Mouse (Mus musculus) intestine, embryonic 16.5 days (tissue): Measurements from ENCODE around the gene Rag1. TPM values are rescaled to one million over a fixed set of nuclear protein-coding genes. Genes with fewer than 3 reads are reported as not detected.
A peak's percentile ranks its signal among the peaks of the same experiment; 100 is the strongest.

Source experiments
- ATAC-seq: fragments of 200-750 bp; cut with Nextera tagmentation; 2 replicates; pipeline ENCODE4 v1.8.0; 2017; ENCODE audit warnings: moderate TSS enrichment, moderate library complexity
- H3K27ac ChIP-seq: fragments of 300-500 bp; sonication (generic); 2 replicates; pipeline ENCODE4 v1.5.1; 2014; ENCODE audit warnings: mild to moderate bottlenecking, low read length
- H3K27me3 ChIP-seq: fragments of 300-500 bp; sonication (generic); replicated peaks from 2 replicates; pipeline ENCODE4 v1.6.1; 2014; ENCODE audit warnings: low read length, control low read depth, mixed read lengths; ENCODE audit not compliant: control insufficient read depth, insufficient read depth
- H3K36me3 ChIP-seq: fragments of 300-500 bp; sonication (generic); 2 replicates; pipeline ENCODE4 v1.6.1; 2014; ENCODE audit warnings: low read length, control low read depth; ENCODE audit not compliant: control insufficient read depth, insufficient read depth
- H3K4me1 ChIP-seq: fragments of 300-500 bp; sonication (generic); 2 replicates; pipeline ENCODE4 v1.6.1; 2014; ENCODE audit warnings: low read length, control low read depth, mixed read lengths; ENCODE audit not compliant: control insufficient read depth, insufficient read depth
- H3K4me2 ChIP-seq: fragments of 300-500 bp; sonication (generic); 2 replicates; pipeline ENCODE4 v1.6.1; 2014; ENCODE audit warnings: low read depth, low read length, control low read depth
- H3K4me3 ChIP-seq: fragments of 300-500 bp; sonication (generic); 2 replicates; pipeline ENCODE4 v1.5.1; 2014; ENCODE audit warnings: mild to moderate bottlenecking, low read length
- H3K9ac ChIP-seq: fragments of 300-500 bp; sonication (generic); 2 replicates; pipeline ENCODE4 v1.6.1; 2014; ENCODE audit warnings: low read depth, low read length
- H3K9me3 ChIP-seq: fragments of 300-500 bp; sonication (generic); 2 replicates; pipeline ENCODE4 v1.6.1; 2016; ENCODE audit warnings: low read length, control low read depth; ENCODE audit not compliant: control insufficient read depth
- WGBS: fragments of 180-500 bp; shearing (Covaris S2); extraction: QIAGEN DNeasy Blood & Tissue Kit; methylation state at CpG from one replicate; pipeline ENCODE4 v1.1.7; 2014; 5-methylcytosine and 5-hydroxymethylcytosine counted together
- polyA plus RNA-seq: library from polyadenylated mRNA; unstranded; fragments of >200 nt; fragmentation: Nextera tagmentation; extraction: Ambion mirVana; gene quantifications from 2 replicates; pipeline ENCODE4 v1.2.1, GENCODE M21; 2015

Rag1 gene
- polyA plus RNA-seq, 1 experiment from 2014 or later, result 0.01 TPM

GRCm38 (mm10) chr2:101650446-101650845, 1.1 kb upstream of the Rag1 start:
- Histone ChIP-seq H3K4me3 (no peak overlapping the region), H3K9me3 (no peaks in the 10 kb centered on the region), H3K4me2 (no peak overlapping the region), H3K27ac (no peak overlapping the region), H3K36me3 (no peaks in the 10 kb centered on the region), H3K9ac (no peak overlapping the region), H3K27me3 (no peaks in the 10 kb centered on the region), H3K4me1 (no peaks in the 10 kb centered on the region; the same call in 1 of the 2 replicates)
- no peak for ATAC-seq
- WGBS, result 55% methylated on average over 1 of the region's 1 CpGs

DNA sequence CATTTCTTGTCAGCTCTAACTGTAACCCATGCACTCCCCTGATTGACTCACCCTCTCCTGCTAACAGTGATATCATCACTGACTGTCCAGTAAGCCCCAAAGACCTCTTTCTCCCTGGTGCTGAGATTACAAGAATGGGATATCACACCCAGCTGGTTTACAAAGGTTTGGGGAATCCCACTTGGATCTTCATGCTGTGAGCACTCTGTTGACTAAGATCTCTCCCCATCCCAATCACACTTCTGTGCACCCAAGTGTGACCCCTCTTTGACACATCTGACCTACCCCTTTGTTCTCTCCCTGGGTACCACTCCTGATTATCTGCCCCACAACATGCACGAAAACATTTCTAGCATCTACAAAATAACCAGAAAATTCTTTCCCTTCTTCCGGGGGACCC, 940 bp downstream of the Rag1 start:
- H3K9ac ChIP-seq, result no peak overlapping the region
- 83% methylated on average over 2 of the region's 2 CpGs for WGBS
- H3K4me1 ChIP-seq, result no peaks in the 10 kb centered on the region; the same call in 1 of the 2 replicates

GRCm38 (mm10) chr2:101645841-101646240, 3.5 kb downstream of the Rag1 start:
- Histone ChIP-seq H3K9me3 (no peaks in the 10 kb centered on the region), H3K4me1 (no peaks in the 10 kb centered on the region), H3K27ac (no peak overlapping the region), H3K4me3 (no peak overlapping the region), H3K4me2 (no peak overlapping the region), H3K36me3 (no peaks in the 10 kb centered on the region), H3K9ac (no peak overlapping the region), H3K27me3 (no peaks in the 10 kb centered on the region)
- no peak for ATAC-seq
- WGBS, result 86% methylated on average over 1 of the region's 1 CpGs

More for the DNA sequence above, 940 bp downstream of the Rag1 start:
- no peak overlapping the region for H3K4me2 ChIP-seq
- ATAC-seq, result no peak
- no peaks in the 10 kb centered on the region for H3K9me3 ChIP-seq
- H3K27ac ChIP-seq, result no peak overlapping the region
- H3K27me3 ChIP-seq, result no peaks in the 10 kb centered on the region
- no peak overlapping the region for H3K4me3 ChIP-seq
- H3K36me3 ChIP-seq, result no peaks in the 10 kb centered on the region

DNA sequence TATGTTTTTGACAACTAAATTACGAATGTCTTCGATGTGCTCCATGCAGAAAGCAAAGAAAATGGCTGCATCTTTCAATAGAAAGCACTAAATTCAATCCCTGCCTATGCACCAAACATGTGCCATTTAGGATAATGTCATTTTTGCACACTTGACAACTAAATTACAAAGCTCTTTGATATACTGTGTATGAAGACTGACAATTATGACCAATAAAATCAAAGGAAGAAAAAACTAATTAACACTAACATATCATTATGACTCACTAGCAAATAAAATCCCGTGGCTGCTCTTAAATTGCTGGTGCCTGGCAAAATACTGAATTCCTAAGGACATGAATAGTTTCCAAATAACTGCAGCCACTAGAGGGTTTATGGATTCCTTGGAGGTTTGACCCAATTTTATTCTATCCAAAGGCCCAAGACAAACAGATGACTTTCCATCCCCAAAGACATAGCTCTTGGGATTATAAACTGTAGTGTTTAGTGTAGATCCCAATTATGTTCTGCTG, 9.4 kb downstream of the Rag1 start:
- Histone ChIP-seq H3K9ac (no peak overlapping the region), H3K4me2 (no peak overlapping the region), H3K9me3 (no peaks in the 10 kb centered on the region), H3K4me1 (no peaks in the 10 kb centered on the region), H3K4me3 (no peak overlapping the region), H3K36me3 (no peaks in the 10 kb centered on the region), H3K27ac (no peak overlapping the region), H3K27me3 (no peaks in the 10 kb centered on the region)
- WGBS, result 69% methylated on average over 3 of the region's 3 CpGs
- no peak for ATAC-seq

- no peak for ATAC-seq
- no peaks in the 10 kb centered on the region for H3K36me3 ChIP-seq
- H3K9ac ChIP-seq, result no peak overlapping the region
- H3K4me3 ChIP-seq, result no peak overlapping the region
- no peak overlapping the region for H3K4me2 ChIP-seq
- no peaks in the 10 kb centered on the region for H3K9me3 ChIP-seq
- H3K27me3 ChIP-seq, result no peaks in the 10 kb centered on the region
- 54% methylated on average over 7 of the region's 7 CpGs for WGBS
- no peaks in the 10 kb centered on the region for H3K4me1 ChIP-seq
- no peak overlapping the region for H3K27ac ChIP-seq
These were observed 10.1 kb downstream of the Rag1 start for GRCm38 (mm10) chr2:101638979-101639839.

- peak overlapping the region; percentile 78 for H3K4me3 ChIP-seq
- H3K27me3 ChIP-seq, result no peaks in the 10 kb centered on the region
- WGBS, result 1% methylated on average over 31 of the region's 31 CpGs
- H3K36me3 ChIP-seq, result no peaks in the 10 kb centered on the region
- ATAC-seq, result peak; percentile 100
- H3K4me1 ChIP-seq, result no peaks in the 10 kb centered on the region
- H3K9ac ChIP-seq, result peak overlapping the region; percentile 80
- H3K4me2 ChIP-seq, result peak overlapping the region; percentile 55
- peak overlapping the region; percentile 83 for H3K27ac ChIP-seq
- H3K9me3 ChIP-seq, result no peaks in the 10 kb centered on the region
These were observed 20.7 kb downstream of the Rag1 start for GRCm38 (mm10) chr2:101628297-101629236.

DNA sequence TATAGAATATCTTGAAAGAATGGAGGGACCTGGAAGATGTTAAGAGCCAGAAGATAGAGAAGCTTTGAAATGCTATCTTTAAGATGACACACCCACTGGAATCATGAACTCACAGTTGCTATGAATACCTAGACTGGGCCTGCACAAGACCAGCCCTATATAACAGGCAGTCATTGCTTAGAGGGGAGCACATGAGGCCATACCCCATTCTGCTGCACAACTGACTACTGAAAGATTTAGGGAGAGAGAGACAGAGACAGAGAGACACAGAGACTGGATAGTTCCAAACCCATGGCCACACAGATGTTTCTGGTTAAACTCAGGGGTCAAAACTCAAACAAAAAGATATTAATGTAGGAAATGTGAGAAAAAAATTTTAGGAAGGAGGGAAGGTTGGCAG, 22.1 kb downstream of the Rag1 start:
- Histone ChIP-seq H3K27me3 (no peaks in the 10 kb centered on the region), H3K9me3 (no peaks in the 10 kb centered on the region), H3K27ac (no peak overlapping the region), H3K4me3 (no peak overlapping the region), H3K4me2 (no peak overlapping the region), H3K4me1 (no peaks in the 10 kb centered on the region), H3K9ac (no peak overlapping the region), H3K36me3 (no peaks in the 10 kb centered on the region)
- ATAC-seq, result no peak

- Histone ChIP-seq H3K4me3 (no peak within 1 kb of the TSS), H3K27ac (no peak within 1 kb of the TSS), H3K27me3 (no peaks in the 10 kb centered on the region), H3K36me3 (no peaks in the 10 kb centered on the region), H3K4me2 (no peak within 1 kb of the TSS), H3K9ac (no peak within 1 kb of the TSS), H3K9me3 (no peaks in the 10 kb centered on the region), H3K4me1 (no peaks in the 10 kb centered on the region)
- no peak for ATAC-seq
- WGBS, result 51% methylated on average over 4 of the region's 4 CpGs
These were observed 24.8 kb downstream of the Rag1 start, which contains the start of gene Rag2 for GRCm38 (mm10) chr2:101624526-101624925. Gene Rag2, plus strand, starts transcription at chr2:101624718.

- Histone ChIP-seq H3K9ac (no peak overlapping the region), H3K36me3 (no peaks in the 10 kb centered on the region), H3K4me1 (no peaks in the 10 kb centered on the region), H3K27ac (no peak overlapping the region), H3K27me3 (no peaks in the 10 kb centered on the region), H3K4me3 (no peak overlapping the region), H3K9me3 (no peaks in the 10 kb centered on the region), H3K4me2 (no peak overlapping the region)
- ATAC-seq, result no peak
- WGBS, result 64% methylated on average over 2 of the region's 2 CpGs
These were observed 25.3 kb downstream of the Rag1 start for GRCm38 (mm10) chr2:101624011-101624410.
